Mouse (Mus musculus) ES-E14 (cell line): ENCODE measurements around the gene Tbxa2r.

Experiments
- CHD2 ChIP-seq: IDR thresholded peaks from 2 replicates; pipeline ENCODE4 v1.6.1; 2014; ENCODE audit warnings: mild to moderate bottlenecking, low read depth, low read length, inconsistent platforms
- HCFC1 ChIP-seq: IDR thresholded peaks from 2 replicates; pipeline ENCODE4 v1.6.1; 2012; ENCODE audit warnings: low read length, inconsistent platforms, borderline replicate concordance; ENCODE audit not compliant: insufficient read depth
- MAFK ChIP-seq: IDR thresholded peaks from 2 replicates; pipeline ENCODE4 v1.6.1; 2014; ENCODE audit warnings: mild to moderate bottlenecking, low read depth, low read length, inconsistent platforms; ENCODE audit not compliant: insufficient read depth
- ZC3H11A ChIP-seq: IDR thresholded peaks from 2 replicates; pipeline ENCODE4 v1.6.1; 2012; ENCODE audit warnings: low read depth, mild to moderate bottlenecking, inconsistent platforms, low read length, borderline replicate concordance

DNA sequence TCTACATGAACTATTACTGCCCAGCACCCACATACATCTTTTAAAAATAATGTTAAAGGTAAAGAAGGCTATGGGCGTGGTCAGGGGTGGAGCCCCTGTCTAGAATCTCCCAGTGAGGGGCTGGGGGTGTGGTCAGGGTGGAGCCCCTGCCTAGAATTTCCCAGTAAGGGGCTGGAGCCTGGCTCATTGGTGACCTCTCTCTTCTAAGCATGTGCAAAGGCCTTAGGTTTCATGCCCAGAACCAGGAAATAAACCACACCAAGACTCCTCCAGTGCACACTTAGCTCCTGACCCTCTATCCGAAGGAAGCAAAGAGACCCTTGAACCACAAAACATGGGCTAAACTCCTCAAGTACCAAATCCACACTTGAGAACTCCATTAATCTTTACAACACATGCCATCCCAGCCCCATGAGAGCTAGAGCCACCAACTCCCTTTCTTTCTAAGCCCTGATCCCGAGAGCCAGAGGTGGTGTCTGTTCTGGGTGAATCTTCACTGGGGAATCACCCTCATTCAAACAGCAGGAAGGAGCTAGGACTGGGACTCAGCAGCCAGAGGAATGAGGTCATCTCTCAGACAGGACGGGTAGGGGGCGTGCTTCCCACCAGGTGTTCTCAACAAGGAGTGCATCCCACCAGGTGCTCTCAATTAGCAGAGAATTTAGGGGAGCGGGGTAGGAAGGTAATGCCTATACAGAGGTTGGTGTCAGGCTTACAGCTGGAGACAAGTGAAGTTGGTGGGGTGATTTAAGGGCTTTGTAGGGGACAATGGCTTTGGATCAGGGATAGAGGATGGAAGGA lies 48.2 kb downstream of the Tbxa2r start:
- TF ChIP-seq ZC3H11A (no peak), HCFC1 (no peak), MAFK (no peak), CHD2 (no peak)
